Mouse (Mus musculus) forebrain, embryonic 14.5 days (tissue): ENCODE measurements around the gene Dus2. TPM values are rescaled to one million over a fixed set of nuclear protein-coding genes. Genes with fewer than 3 reads are reported as not detected.
A peak's percentile ranks its signal among the peaks of the same experiment; 100 is the strongest.

Source experiments
- ATAC-seq: fragments of 200-750 bp; cut with Nextera tagmentation; 2 replicates; pipeline ENCODE4 v1.8.0; 2017; ENCODE audit warnings: mild to moderate bottlenecking, moderate library complexity
- DNase-seq: peaks from one replicate; pipeline ENCODE4 v3.0.0-alpha.2; 2015; ENCODE audit warnings: low spot score
- H3K27ac ChIP-seq: fragments of 300-500 bp; sonication (generic); 2 replicates; pipeline ENCODE4 v1.5.1; 2014; ENCODE audit warnings: low read depth, mild to moderate bottlenecking, control low read depth, low read length, moderate library complexity
- H3K27me3 ChIP-seq: fragments of 300-500 bp; sonication (generic); replicated peaks from 2 replicates; pipeline ENCODE4 v1.6.1; 2014; ENCODE audit warnings: low read length, control low read depth, mixed read lengths; ENCODE audit not compliant: control insufficient read depth, insufficient read depth
- H3K36me3 ChIP-seq: fragments of 300-500 bp; sonication (generic); 2 replicates; pipeline ENCODE4 v1.6.1; 2014; ENCODE audit warnings: low read length, control low read depth; ENCODE audit not compliant: control insufficient read depth, insufficient read depth
- H3K4me1 ChIP-seq: fragments of 300-500 bp; sonication (generic); 2 replicates; pipeline ENCODE4 v1.6.1; 2014; ENCODE audit warnings: antibody characterized with exemption, low read length, control low read depth; ENCODE audit not compliant: control insufficient read depth, insufficient read depth
- H3K4me2 ChIP-seq: fragments of 300-500 bp; sonication (generic); 2 replicates; pipeline ENCODE4 v1.6.1; 2014; ENCODE audit warnings: mild to moderate bottlenecking, control low read depth, low read length
- H3K4me3 ChIP-seq: fragments of 300-500 bp; sonication (generic); 2 replicates; pipeline ENCODE4 v1.5.1; 2014; ENCODE audit warnings: low read depth, low read length, control low read depth
- H3K9ac ChIP-seq: fragments of 300-500 bp; sonication (generic); 2 replicates; pipeline ENCODE4 v1.6.1; 2014; ENCODE audit warnings: mild to moderate bottlenecking, low read length, control low read depth, moderate library complexity
- H3K9me3 ChIP-seq: fragments of 300-500 bp; sonication (generic); replicated peaks from 2 replicates; pipeline ENCODE4 v1.6.1; 2016; ENCODE audit warnings: low read length, control low read depth, mixed read lengths; ENCODE audit not compliant: control insufficient read depth
- WGBS: fragments of 180-500 bp; shearing (Covaris S2); extraction: QIAGEN DNeasy Blood & Tissue Kit; methylation state at CpG from one replicate; pipeline ENCODE4 v1.1.7; 2014; 5-methylcytosine and 5-hydroxymethylcytosine counted together
- polyA plus RNA-seq: library from polyadenylated mRNA; unstranded; fragments of >200 nt; fragmentation: Nextera tagmentation; extraction: Ambion mirVana; gene quantifications from 2 replicates; pipeline ENCODE4 v1.2.1, GENCODE M21; 2014

The Dus2 gene
- polyA plus RNA-seq, 1 experiment from 2014 or later, result 18.4 TPM

DNA sequence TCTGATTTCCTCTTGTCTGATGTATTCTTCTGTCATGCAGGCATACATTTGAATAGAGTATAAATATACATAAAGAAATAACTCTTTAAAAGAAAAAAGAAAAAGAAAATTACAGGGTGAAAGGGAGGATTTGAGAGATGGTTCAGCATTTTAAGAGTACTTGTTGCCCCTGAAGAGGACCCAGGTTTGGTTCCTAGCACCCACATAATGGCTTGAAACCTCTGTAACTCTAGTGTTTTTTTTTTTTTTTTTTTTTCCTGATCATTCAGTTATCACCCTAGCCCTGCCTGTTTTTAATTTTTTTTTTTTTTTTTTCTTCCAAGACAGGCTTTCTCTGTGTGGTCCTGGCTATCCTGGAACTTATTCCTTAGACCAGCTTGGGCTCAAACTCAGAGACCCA lies 81.0 kb downstream of the Dus2 start:
- DNase-seq, result no peak
- Histone ChIP-seq H3K36me3 (no peaks in the 10 kb centered on the region), H3K27me3 (no peaks in the 10 kb centered on the region), H3K27ac (no peak overlapping the region), H3K4me2 (no peak overlapping the region), H3K9ac (no peak overlapping the region), H3K4me1 (no peaks in the 10 kb centered on the region), H3K4me3 (no peak overlapping the region), H3K9me3 (no peaks in the 10 kb centered on the region)
- ATAC-seq, result no peak

DNA sequence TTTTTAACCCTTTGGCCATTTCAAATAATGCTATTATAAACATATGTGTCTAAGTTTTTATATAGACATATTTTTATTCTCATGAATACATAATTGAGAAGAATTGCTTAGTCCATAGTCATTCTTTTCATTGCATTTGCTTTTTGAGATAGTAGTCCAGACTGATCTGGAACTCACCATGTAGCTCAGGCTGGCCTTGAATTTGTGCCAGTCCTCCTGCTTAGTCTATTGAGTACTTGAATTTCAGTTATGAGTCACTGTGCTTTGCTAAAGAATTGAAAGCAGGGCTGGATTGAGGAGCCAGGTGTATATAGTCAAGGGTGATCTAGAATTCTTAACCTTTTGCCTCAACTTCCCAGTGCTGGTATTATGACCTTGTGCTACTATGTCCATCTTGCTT lies 83.1 kb downstream of the Dus2 start:
- H3K27ac ChIP-seq, result no peak overlapping the region
- H3K4me3 ChIP-seq, result no peak overlapping the region
- H3K4me1 ChIP-seq, result no peaks in the 10 kb centered on the region
- ATAC-seq (no peak), DNase-seq (no peak)
- no peaks in the 10 kb centered on the region for H3K9me3 ChIP-seq
- H3K9ac ChIP-seq, result no peak overlapping the region
- no peak overlapping the region for H3K4me2 ChIP-seq
- no peaks in the 10 kb centered on the region for H3K27me3 ChIP-seq
- peaks cover 5% of the 10 kb centered on the region; the same call in 1 of the 2 replicates for H3K36me3 ChIP-seq

DNA sequence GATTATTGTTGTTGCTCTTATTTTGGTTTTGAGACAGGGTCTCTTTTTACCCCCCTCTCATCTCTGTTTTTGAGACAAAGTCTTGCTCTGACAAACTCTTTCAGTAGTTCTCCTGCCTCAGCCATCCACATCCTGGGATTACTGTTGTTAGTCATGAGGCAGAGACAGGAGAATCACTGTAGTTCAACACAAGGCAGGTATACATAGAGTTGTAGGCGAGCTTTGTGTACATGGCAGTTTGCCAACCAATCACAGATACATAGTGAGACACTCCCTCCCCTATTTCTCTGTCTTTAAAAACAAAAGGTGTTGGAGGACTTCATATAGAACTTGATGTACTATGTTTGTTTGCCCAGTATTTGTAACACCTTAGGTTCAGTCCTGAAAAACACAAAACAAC lies 83.5 kb downstream of the Dus2 start:
- no peak for ATAC-seq
- Histone ChIP-seq H3K9ac (no peak overlapping the region), H3K4me3 (no peak overlapping the region), H3K27ac (no peak overlapping the region), H3K36me3 (peaks cover 8% of the 10 kb centered on the region; the same call in 1 of the 2 replicates), H3K27me3 (no peaks in the 10 kb centered on the region), H3K4me1 (no peaks in the 10 kb centered on the region), H3K9me3 (no peaks in the 10 kb centered on the region), H3K4me2 (no peak overlapping the region)
- DNase-seq, result no peak
- 86% methylated on average over 1 of the region's 1 CpGs for WGBS

DNA sequence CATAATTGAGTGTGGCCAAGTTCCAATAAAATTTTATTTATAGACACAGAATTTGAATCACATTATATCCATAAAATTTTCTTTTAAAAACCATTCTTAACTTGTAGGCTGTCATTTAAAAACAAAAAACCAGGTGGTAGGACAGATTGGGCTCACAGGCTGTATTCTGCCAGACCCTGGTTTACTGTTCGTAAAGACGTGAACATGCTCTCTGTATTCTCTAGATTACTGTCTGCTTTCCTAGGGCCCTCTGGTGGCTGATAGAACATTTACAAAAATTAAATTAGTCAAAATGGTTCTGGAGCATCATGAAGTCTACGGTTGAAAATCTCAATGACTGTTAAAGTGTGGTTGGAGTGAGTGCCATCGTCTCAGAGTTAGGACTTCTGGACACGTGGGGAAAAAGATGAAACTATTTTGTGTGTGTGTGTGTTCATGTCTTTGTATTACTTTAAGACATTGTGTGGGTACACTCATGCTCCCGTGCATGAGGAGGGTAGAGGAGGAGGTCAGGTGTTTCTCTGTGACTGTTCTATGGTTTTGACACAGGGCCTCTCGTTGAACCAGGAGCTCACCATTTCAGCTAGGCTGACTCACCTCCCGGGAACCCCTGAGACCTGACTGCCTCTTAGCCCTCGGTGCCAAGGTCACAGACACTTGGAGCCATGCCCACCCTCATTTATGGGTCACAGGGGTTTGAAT lies 84.2 kb downstream of the Dus2 start:
- no peaks in the 10 kb centered on the region for H3K9me3 ChIP-seq
- no peak overlapping the region for H3K27ac ChIP-seq
- H3K4me2 ChIP-seq, result no peak overlapping the region
- no peak overlapping the region for H3K9ac ChIP-seq
- ATAC-seq, result 0 out of 2 replicates have a peak, but pooled peaks have one; percentile 48
- H3K4me1 ChIP-seq, result no peaks in the 10 kb centered on the region
- no peaks in the 10 kb centered on the region for H3K27me3 ChIP-seq
- peak; percentile 65 for DNase-seq
- no peak overlapping the region for H3K4me3 ChIP-seq
- 80% methylated on average over 9 of the region's 9 CpGs for WGBS
- peaks cover 8% of the 10 kb centered on the region; the same call in 1 of the 2 replicates for H3K36me3 ChIP-seq

DNA sequence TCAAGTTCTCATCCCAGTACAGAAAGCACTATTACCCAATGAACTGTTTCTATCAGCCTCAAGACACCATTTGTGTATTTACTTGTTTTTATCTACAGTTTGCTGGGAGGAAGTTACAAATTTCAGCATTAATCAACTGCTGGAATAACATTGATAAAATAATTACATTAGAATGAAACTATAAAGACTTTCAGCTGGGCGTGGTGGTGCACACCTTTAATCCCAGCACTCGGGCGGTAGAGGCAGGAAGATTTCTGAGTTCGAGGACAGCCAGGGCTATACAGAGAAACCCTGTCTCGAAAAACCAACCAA lies 84.7 kb downstream of the Dus2 start:
- no peaks in the 10 kb centered on the region for H3K4me1 ChIP-seq
- H3K27ac ChIP-seq, result no peak overlapping the region
- no peaks in the 10 kb centered on the region for H3K27me3 ChIP-seq
- DNase-seq (no peak), ATAC-seq (no peak)
- no peak overlapping the region for H3K4me3 ChIP-seq
- H3K9ac ChIP-seq, result no peak overlapping the region
- H3K9me3 ChIP-seq, result no peaks in the 10 kb centered on the region
- 93% methylated on average over 5 of the region's 5 CpGs for WGBS
- H3K4me2 ChIP-seq, result no peak overlapping the region
- peaks cover 8% of the 10 kb centered on the region; the same call in 1 of the 2 replicates for H3K36me3 ChIP-seq

DNA sequence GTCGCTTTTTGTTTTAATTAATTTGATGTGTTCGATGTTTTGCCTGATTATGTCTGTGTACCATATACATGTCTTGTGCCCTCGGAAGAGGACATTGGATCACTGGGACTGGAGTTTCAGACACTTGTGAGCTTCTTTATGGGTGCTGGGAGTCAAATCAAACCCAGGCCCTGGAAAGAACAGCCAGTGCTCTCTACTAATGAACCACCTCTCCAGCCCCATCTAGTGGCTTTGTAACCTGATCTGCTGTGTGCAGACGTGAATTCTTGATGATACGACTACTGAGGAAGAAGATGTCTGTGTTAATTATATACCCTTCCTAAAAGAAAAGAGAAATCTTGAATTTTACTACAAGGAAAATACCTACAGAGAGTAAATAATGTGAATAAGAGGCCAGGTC lies 85.5 kb downstream of the Dus2 start:
- 85% methylated on average over 5 of the region's 5 CpGs for WGBS
- Histone ChIP-seq H3K9ac (no peak overlapping the region), H3K36me3 (peaks cover 8% of the 10 kb centered on the region; the same call in 1 of the 2 replicates), H3K27me3 (no peaks in the 10 kb centered on the region), H3K4me2 (no peak overlapping the region), H3K4me3 (no peak overlapping the region), H3K4me1 (no peaks in the 10 kb centered on the region), H3K9me3 (no peaks in the 10 kb centered on the region), H3K27ac (no peak overlapping the region)
- ATAC-seq (no peak), DNase-seq (peak; percentile 19)

DNA sequence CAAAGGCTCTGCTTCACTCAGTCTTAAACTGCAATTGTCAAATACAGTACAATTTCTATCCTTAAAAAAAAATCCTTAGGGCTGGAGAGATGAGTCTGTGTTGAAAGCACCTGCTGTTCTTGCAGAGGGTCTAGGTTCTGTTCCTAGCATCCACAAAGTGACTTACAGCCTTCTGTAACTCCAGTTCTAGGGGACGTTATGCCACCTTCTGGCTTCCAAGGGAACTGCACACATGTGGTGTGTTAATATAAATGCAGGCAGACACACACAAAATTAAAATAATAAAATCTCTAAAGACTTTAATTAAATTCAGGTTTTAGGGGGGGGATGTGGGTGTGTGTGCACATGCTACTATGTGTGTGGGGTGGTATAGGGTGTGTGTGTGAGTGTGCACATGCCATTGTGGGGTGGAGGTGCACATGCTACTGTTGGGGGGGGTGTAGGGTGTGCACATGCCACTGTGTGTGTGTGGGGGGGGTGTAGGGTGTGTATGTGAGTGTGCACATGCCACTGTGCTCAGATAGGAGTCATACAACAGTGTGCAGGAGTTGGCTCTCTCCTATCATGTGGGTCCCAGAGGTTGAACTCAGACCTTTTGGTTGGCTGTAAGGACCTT lies 86.4 kb downstream of the Dus2 start:
- Histone ChIP-seq H3K27me3 (no peaks in the 10 kb centered on the region), H3K4me1 (no peaks in the 10 kb centered on the region), H3K36me3 (peaks cover 8% of the 10 kb centered on the region; the same call in 1 of the 2 replicates), H3K4me2 (no peak overlapping the region), H3K27ac (no peak overlapping the region), H3K9me3 (no peaks in the 10 kb centered on the region), H3K4me3 (no peak overlapping the region), H3K9ac (no peak overlapping the region)
- ATAC-seq, result no peak
- no peak for DNase-seq
- WGBS, result 100% methylated on average over 1 of the region's 1 CpGs

DNA sequence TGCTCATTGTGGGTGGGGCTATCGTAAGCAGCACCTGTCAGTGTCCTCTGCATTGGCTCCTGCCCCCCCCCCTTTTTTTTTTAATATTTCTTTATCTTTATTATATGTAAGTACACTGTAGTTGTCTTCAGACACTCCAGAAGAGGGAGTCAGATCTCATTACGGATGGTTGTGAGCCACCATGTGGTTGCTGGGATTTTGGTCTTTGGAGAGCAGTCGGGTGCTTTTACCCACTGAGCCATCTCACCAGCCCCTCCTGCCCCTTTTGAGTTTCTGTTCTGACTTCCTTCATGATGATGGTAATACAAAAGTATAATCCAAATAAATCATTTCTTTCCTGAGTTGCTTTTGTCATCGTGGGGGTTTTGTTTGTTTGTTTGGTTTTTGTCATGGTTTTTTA lies 111.2 kb downstream of the Dus2 start:
- Histone ChIP-seq H3K27me3 (no peaks in the 10 kb centered on the region), H3K27ac (no peak overlapping the region), H3K4me3 (no peak overlapping the region), H3K4me1 (no peaks in the 10 kb centered on the region), H3K9me3 (no peaks in the 10 kb centered on the region), H3K4me2 (no peak overlapping the region), H3K9ac (no peak overlapping the region), H3K36me3 (peaks cover 20% of the 10 kb centered on the region)
- no peak for DNase-seq
- ATAC-seq, result no peak
- 89% methylated on average over 4 of the region's 4 CpGs for WGBS
